Mouse (Mus musculus): ENCODE data around the gene Batf3. TPM values are rescaled to one million over a fixed set of nuclear protein-coding genes. Genes with fewer than 3 reads are reported as not detected.

The Batf3 gene
- polyA plus RNA-seq, 1 experiment from 2014 or later = 10.7 TPM

GRCm38 (mm10) chr1:191064535-191064934 lies 33.1 kb upstream of the Batf3 start:
- Histone ChIP-seq H3K9ac (ENCODE audit: low read length) (no peak overlapping the region), H3K27me3 (replicated peaks; ENCODE audit: control insufficient read depth, insufficient read depth, low read length) (no peaks in the 10 kb centered on the region), H3K4me1 (replicated peaks; ENCODE audit: control insufficient read depth, insufficient read depth, low read length) (peaks cover 13% of the 10 kb centered on the region), H3K4me3 (ENCODE audit: low read depth, low read length) (no peak overlapping the region), H3K4me2 (ENCODE audit: low read length) (no peak overlapping the region), H3K27ac (ENCODE audit: low read depth) (no peak overlapping the region), H3K36me3 (ENCODE audit: control insufficient read depth, insufficient read depth, low read length) (peaks cover 37% of the 10 kb centered on the region), H3K9me3 (ENCODE audit: control insufficient read depth, low read length) (no peaks in the 10 kb centered on the region)
- WGBS = 84% methylated on average over 2 of the region's 2 CpGs
- ATAC-seq (replicated peaks; ENCODE audit: low FRiP score, low TSS enrichment, low read depth) = no peak
- DNase-seq (ENCODE audit: low spot score) = no peak

- H3K27me3 ChIP-seq (replicated peaks; ENCODE audit: control insufficient read depth, insufficient read depth, low read length) = no peaks in the 10 kb centered on the region
- H3K36me3 ChIP-seq (ENCODE audit: control insufficient read depth, insufficient read depth, low read length) = peaks cover 43% of the 10 kb centered on the region
- 82% methylated on average over 4 of the region's 4 CpGs for WGBS
These were observed 32.5 kb upstream of the Batf3 start for GRCm38 (mm10) chr1:191065188-191065587.

GRCm38 (mm10) chr1:191068377-191068776 lies 29.3 kb upstream of the Batf3 start:
- 82% methylated on average over 5 of the region's 5 CpGs for WGBS
- H3K4me2 ChIP-seq (ENCODE audit: low read length) = no peak overlapping the region
- H3K4me3 ChIP-seq (ENCODE audit: low read depth, low read length) = no peak overlapping the region
- H3K36me3 ChIP-seq (ENCODE audit: control insufficient read depth, insufficient read depth, low read length) = peaks cover 75% of the 10 kb centered on the region
- peaks cover 8% of the 10 kb centered on the region for H3K4me1 ChIP-seq (replicated peaks; ENCODE audit: control insufficient read depth, insufficient read depth, low read length)
- ATAC-seq (replicated peaks; ENCODE audit: low FRiP score, low TSS enrichment, low read depth) (no peak), DNase-seq (ENCODE audit: low spot score) (no peak)
- no peaks in the 10 kb centered on the region for H3K9me3 ChIP-seq (ENCODE audit: control insufficient read depth, low read length)
- H3K27me3 ChIP-seq (replicated peaks; ENCODE audit: control insufficient read depth, insufficient read depth, low read length) = no peaks in the 10 kb centered on the region
- H3K9ac ChIP-seq (ENCODE audit: low read length) = no peak overlapping the region
- H3K27ac ChIP-seq (ENCODE audit: low read depth) = no peak overlapping the region

More at GRCm38 (mm10) chr1:191065188-191065587, 32.5 kb upstream of the Batf3 start:
- Histone ChIP-seq H3K9ac (ENCODE audit: low read length) (no peak overlapping the region), H3K27ac (ENCODE audit: low read depth) (no peak overlapping the region), H3K4me2 (ENCODE audit: low read length) (no peak overlapping the region), H3K4me1 (replicated peaks; ENCODE audit: control insufficient read depth, insufficient read depth, low read length) (peaks cover 13% of the 10 kb centered on the region), H3K9me3 (ENCODE audit: control insufficient read depth, low read length) (no peaks in the 10 kb centered on the region), H3K4me3 (ENCODE audit: low read depth, low read length) (no peak overlapping the region)
- DNase-seq (ENCODE audit: low spot score) (no peak), ATAC-seq (replicated peaks; ENCODE audit: low FRiP score, low TSS enrichment, low read depth) (no peak)

- Histone ChIP-seq H3K9ac (ENCODE audit: low read length) (no peak overlapping the region), H3K27me3 (replicated peaks; ENCODE audit: control insufficient read depth, insufficient read depth, low read length) (no peaks in the 10 kb centered on the region), H3K4me2 (ENCODE audit: low read length) (no peak overlapping the region), H3K9me3 (ENCODE audit: control insufficient read depth, low read length) (no peaks in the 10 kb centered on the region), H3K27ac (ENCODE audit: low read depth) (no peak overlapping the region), H3K4me1 (replicated peaks; ENCODE audit: control insufficient read depth, insufficient read depth, low read length) (no peaks in the 10 kb centered on the region), H3K36me3 (ENCODE audit: control insufficient read depth, insufficient read depth, low read length) (peaks cover 93% of the 10 kb centered on the region), H3K4me3 (ENCODE audit: low read depth, low read length) (no peak overlapping the region)
- ATAC-seq (replicated peaks; ENCODE audit: low FRiP score, low TSS enrichment, low read depth) (no peak), DNase-seq (ENCODE audit: low spot score) (no peak)
- WGBS = 86% methylated on average over 4 of the region's 4 CpGs
These were observed 27.4 kb upstream of the Batf3 start for GRCm38 (mm10) chr1:191070259-191070658.

GRCm38 (mm10) chr1:191071613-191072012 lies 26.0 kb upstream of the Batf3 start:
- H3K9ac ChIP-seq (ENCODE audit: low read length) = no peak overlapping the region
- peaks cover 94% of the 10 kb centered on the region for H3K36me3 ChIP-seq (ENCODE audit: control insufficient read depth, insufficient read depth, low read length)
- ATAC-seq (replicated peaks; ENCODE audit: low FRiP score, low TSS enrichment, low read depth) (no peak), DNase-seq (ENCODE audit: low spot score) (no peak)
- no peak overlapping the region for H3K4me2 ChIP-seq (ENCODE audit: low read length)
- no peaks in the 10 kb centered on the region for H3K27me3 ChIP-seq (replicated peaks; ENCODE audit: control insufficient read depth, insufficient read depth, low read length)
- no peak overlapping the region for H3K4me3 ChIP-seq (ENCODE audit: low read depth, low read length)
- H3K9me3 ChIP-seq (ENCODE audit: control insufficient read depth, low read length) = no peaks in the 10 kb centered on the region
- H3K4me1 ChIP-seq (replicated peaks; ENCODE audit: control insufficient read depth, insufficient read depth, low read length) = no peaks in the 10 kb centered on the region
- H3K27ac ChIP-seq (ENCODE audit: low read depth) = no peak overlapping the region
- WGBS = 83% methylated on average over 6 of the region's 6 CpGs

- no peak overlapping the region for H3K4me2 ChIP-seq (ENCODE audit: low read length)
- no peak overlapping the region for H3K27ac ChIP-seq (ENCODE audit: low read depth)
- H3K9ac ChIP-seq (ENCODE audit: low read length) = no peak overlapping the region
- 90% methylated on average over 16 of the region's 16 CpGs for WGBS
- H3K4me1 ChIP-seq (replicated peaks; ENCODE audit: control insufficient read depth, insufficient read depth, low read length) = no peaks in the 10 kb centered on the region
- peaks cover 95% of the 10 kb centered on the region for H3K36me3 ChIP-seq (ENCODE audit: control insufficient read depth, insufficient read depth, low read length)
- H3K27me3 ChIP-seq (replicated peaks; ENCODE audit: control insufficient read depth, insufficient read depth, low read length) = no peaks in the 10 kb centered on the region
- H3K4me3 ChIP-seq (ENCODE audit: low read depth, low read length) = no peak overlapping the region
- no peak for ATAC-seq (replicated peaks; ENCODE audit: low FRiP score, low TSS enrichment, low read depth)
- no peaks in the 10 kb centered on the region for H3K9me3 ChIP-seq (ENCODE audit: control insufficient read depth, low read length)
- no peak for DNase-seq (ENCODE audit: low spot score)
These were observed 25.2 kb upstream of the Batf3 start for GRCm38 (mm10) chr1:191072329-191072913.

GRCm38 (mm10) chr1:191073001-191073400 lies 24.6 kb upstream of the Batf3 start:
- Histone ChIP-seq H3K9ac (ENCODE audit: low read length) (no peak overlapping the region), H3K4me3 (ENCODE audit: low read depth, low read length) (no peak overlapping the region), H3K4me1 (replicated peaks; ENCODE audit: control insufficient read depth, insufficient read depth, low read length) (no peaks in the 10 kb centered on the region), H3K9me3 (ENCODE audit: control insufficient read depth, low read length) (no peaks in the 10 kb centered on the region), H3K27me3 (replicated peaks; ENCODE audit: control insufficient read depth, insufficient read depth, low read length) (no peaks in the 10 kb centered on the region), H3K27ac (ENCODE audit: low read depth) (no peak overlapping the region), H3K4me2 (ENCODE audit: low read length) (no peak overlapping the region), H3K36me3 (ENCODE audit: control insufficient read depth, insufficient read depth, low read length) (peaks cover 95% of the 10 kb centered on the region)
- DNase-seq (ENCODE audit: low spot score) = no peak
- WGBS = 82% methylated on average over 6 of the region's 6 CpGs
- no peak for ATAC-seq (replicated peaks; ENCODE audit: low FRiP score, low TSS enrichment, low read depth)

- ATAC-seq (replicated peaks; ENCODE audit: low FRiP score, low TSS enrichment, low read depth) = no peak
These were observed 24.2 kb upstream of the Batf3 start for GRCm38 (mm10) chr1:191073486-191073885.

GRCm38 (mm10) chr1:191075199-191075883 lies 22.3 kb upstream of the Batf3 start:
- Histone ChIP-seq H3K9ac (ENCODE audit: low read length) (no peak overlapping the region), H3K9me3 (ENCODE audit: control insufficient read depth, low read length) (no peaks in the 10 kb centered on the region), H3K4me2 (ENCODE audit: low read length) (no peak overlapping the region), H3K4me1 (replicated peaks; ENCODE audit: control insufficient read depth, insufficient read depth, low read length) (no peaks in the 10 kb centered on the region), H3K27me3 (replicated peaks; ENCODE audit: control insufficient read depth, insufficient read depth, low read length) (no peaks in the 10 kb centered on the region), H3K27ac (ENCODE audit: low read depth) (no peak overlapping the region), H3K4me3 (ENCODE audit: low read depth, low read length) (no peak overlapping the region), H3K36me3 (ENCODE audit: control insufficient read depth, insufficient read depth, low read length) (peaks cover 89% of the 10 kb centered on the region)
- ATAC-seq (replicated peaks; ENCODE audit: low FRiP score, low TSS enrichment, low read depth) (no peak), DNase-seq (ENCODE audit: low spot score) (peak; percentile 64)
- 54% methylated on average over 10 of the region's 10 CpGs for WGBS

More at GRCm38 (mm10) chr1:191073486-191073885, 24.2 kb upstream of the Batf3 start:
- Histone ChIP-seq H3K9ac (ENCODE audit: low read length) (no peak overlapping the region), H3K9me3 (ENCODE audit: control insufficient read depth, low read length) (no peaks in the 10 kb centered on the region), H3K4me2 (ENCODE audit: low read length) (no peak overlapping the region), H3K27me3 (replicated peaks; ENCODE audit: control insufficient read depth, insufficient read depth, low read length) (no peaks in the 10 kb centered on the region), H3K27ac (ENCODE audit: low read depth) (no peak overlapping the region), H3K4me1 (replicated peaks; ENCODE audit: control insufficient read depth, insufficient read depth, low read length) (no peaks in the 10 kb centered on the region), H3K36me3 (ENCODE audit: control insufficient read depth, insufficient read depth, low read length) (peaks cover 96% of the 10 kb centered on the region), H3K4me3 (ENCODE audit: low read depth, low read length) (no peak overlapping the region)
- no peak for DNase-seq (ENCODE audit: low spot score)
- 88% methylated on average over 4 of the region's 4 CpGs for WGBS

Data from intestine, embryonic 14.5 days (tissue).